Mouse (Mus musculus): ENCODE measurements at regions not wholly inside any gene's neighbourhood (a gene's known extent, or its start where the extent isn't known, plus 50 kb on each side); places are given as distances from the start of the nearest gene placed in this dataset.

GRCm38 (mm10) chr1:80025863-80026616 is 165.1 kb upstream of the Serpine2 start:
- DNase-seq, result no peak

GRCm38 (mm10) chr1:80023518-80024095 is 162.6 kb upstream of the Serpine2 start:
- no peak for DNase-seq

GRCm38 (mm10) chr1:80021866-80022265 is 160.9 kb upstream of the Serpine2 start:
- DNase-seq, result no peak

- DNase-seq, result no peak
These were observed 157.5 kb upstream of the Serpine2 start for GRCm38 (mm10) chr1:80018391-80019065.

- DNase-seq, result no peak
These were observed 154.5 kb upstream of the Serpine2 start for GRCm38 (mm10) chr1:80015474-80015873.

- no peak for DNase-seq
These were observed 153.6 kb upstream of the Serpine2 start for GRCm38 (mm10) chr1:80014586-80014985.

- no peak for DNase-seq
These were observed 149.7 kb upstream of the Serpine2 start for GRCm38 (mm10) chr1:80010724-80011123.

GRCm38 (mm10) chr1:79999081-79999480 is 138.1 kb upstream of the Serpine2 start:
- DNase-seq, result peak; percentile 12

GRCm38 (mm10) chr1:79997911-79998310 is 136.9 kb upstream of the Serpine2 start:
- no peak for DNase-seq

- no peak for DNase-seq
These were observed 136.5 kb upstream of the Serpine2 start for GRCm38 (mm10) chr1:79997456-79997855.

- no peak for DNase-seq
These were observed 123.7 kb upstream of the Serpine2 start for GRCm38 (mm10) chr1:79984721-79985120.

GRCm38 (mm10) chr1:79982678-79983280 is 121.8 kb upstream of the Serpine2 start:
- peak; percentile 3 for DNase-seq

- no peak for DNase-seq
These were observed 118.9 kb upstream of the Serpine2 start for GRCm38 (mm10) chr1:79979863-79980262.

GRCm38 (mm10) chr1:79978156-79978555 is 117.2 kb upstream of the Serpine2 start:
- no peak for DNase-seq

GRCm38 (mm10) chr1:79956121-79956520 is 95.1 kb upstream of the Serpine2 start:
- peak; percentile 18 for DNase-seq

- no peak for DNase-seq
These were observed 83.3 kb upstream of the Serpine2 start for GRCm38 (mm10) chr1:79944231-79944630.

- no peak for DNase-seq
These were observed 71.5 kb upstream of the Serpine2 start for GRCm38 (mm10) chr1:79932435-79932834.

- no peak for DNase-seq
These were observed 66.8 kb upstream of the Serpine2 start for GRCm38 (mm10) chr1:79927740-79928139.

GRCm38 (mm10) chr1:79925776-79926175 is 64.8 kb upstream of the Serpine2 start:
- no peak for DNase-seq

GRCm38 (mm10) chr1:79921890-79922289 is 60.9 kb upstream of the Serpine2 start:
- peak; percentile 31 for DNase-seq

GRCm38 (mm10) chr1:79921333-79921732 is 60.4 kb upstream of the Serpine2 start:
- DNase-seq, result no peak

- DNase-seq, result peak; percentile 31
These were observed 56.6 kb upstream of the Serpine2 start for GRCm38 (mm10) chr1:79917426-79918150.
